Mouse (Mus musculus) liver, embryonic 12.5 days (tissue): ENCODE measurements at regions not wholly inside any gene's neighbourhood (a gene's known extent, or its start where the extent isn't known, plus 50 kb on each side); places are given as distances from the start of the nearest gene placed in this dataset.

Experiments used
- ATAC-seq: fragments of 200-750 bp; cut with Nextera tagmentation; 2 replicates; pipeline ENCODE4 v1.8.0; 2017; ENCODE audit warnings: moderate number of reproducible peaks, mild to moderate bottlenecking, moderate library complexity
- H3K27ac ChIP-seq: fragments of 300-500 bp; sonication (generic); 2 replicates; pipeline ENCODE4 v1.5.1; 2016; ENCODE audit warnings: mild to moderate bottlenecking
- H3K27me3 ChIP-seq: fragments of 300-500 bp; sonication (generic); replicated peaks from 2 replicates; pipeline ENCODE4 v1.6.1; 2016; ENCODE audit warnings: mild to moderate bottlenecking, moderate library complexity
- H3K36me3 ChIP-seq: fragments of 300-500 bp; sonication (generic); 2 replicates; pipeline ENCODE4 v1.6.1; 2016; ENCODE audit warnings: mild to moderate bottlenecking, moderate library complexity
- H3K4me1 ChIP-seq: fragments of 300-500 bp; sonication (generic); 2 replicates; pipeline ENCODE4 v1.6.1; 2016
- H3K4me2 ChIP-seq: fragments of 300-500 bp; sonication (generic); 2 replicates; pipeline ENCODE4 v1.6.1; 2016; ENCODE audit warnings: mild to moderate bottlenecking, moderate library complexity
- H3K4me3 ChIP-seq: fragments of 300-500 bp; sonication (generic); 2 replicates; pipeline ENCODE4 v1.5.1; 2016; ENCODE audit warnings: mild to moderate bottlenecking, moderate library complexity
- H3K9ac ChIP-seq: fragments of 300-500 bp; sonication (generic); 2 replicates; pipeline ENCODE4 v1.6.1; 2016; ENCODE audit warnings: mild to moderate bottlenecking, moderate library complexity
- H3K9me3 ChIP-seq: fragments of 300-500 bp; sonication (generic); replicated peaks from 2 replicates; pipeline ENCODE4 v1.6.1; 2016; ENCODE audit warnings: mild to moderate bottlenecking, moderate library complexity
- WGBS: fragments of 180-500 bp; shearing (Covaris S2); methylation state at CpG from one replicate; pipeline ENCODE4 v1.1.7; 2016; ENCODE audit not compliant: insufficient replicate concordance; 5-methylcytosine and 5-hydroxymethylcytosine counted together

- WGBS: 55% methylated on average over 3 of the region's 3 CpGs
- ATAC-seq: no peak
- Histone ChIP-seq H3K9me3 (no peaks in the 10 kb centered on the region), H3K4me3 (no peak overlapping the region), H3K9ac (no peak overlapping the region), H3K4me2 (no peak overlapping the region), H3K36me3 (no peaks in the 10 kb centered on the region), H3K4me1 (no peaks in the 10 kb centered on the region), H3K27me3 (no peaks in the 10 kb centered on the region), H3K27ac (no peak overlapping the region)
Measured at GRCm38 (mm10) chr11:64610724-64611123, 174.3 kb upstream of the F930015N05Rik start.

GRCm38 (mm10) chr11:64615140-64615539 lies 178.7 kb upstream of the F930015N05Rik start:
- Histone ChIP-seq H3K4me1 (no peaks in the 10 kb centered on the region), H3K27me3 (no peaks in the 10 kb centered on the region), H3K4me2 (no peak overlapping the region), H3K27ac (no peak overlapping the region), H3K4me3 (no peak overlapping the region), H3K9me3 (no peaks in the 10 kb centered on the region), H3K36me3 (no peaks in the 10 kb centered on the region), H3K9ac (no peak overlapping the region)
- 21% methylated on average over 1 of the region's 1 CpGs for WGBS
- no peak for ATAC-seq

GRCm38 (mm10) chr11:64618631-64619385 lies 182.4 kb upstream of the F930015N05Rik start:
- ATAC-seq: no peak

GRCm38 (mm10) chr11:64627180-64627579 lies 190.7 kb upstream of the F930015N05Rik start:
- no peaks in the 10 kb centered on the region for H3K9me3 ChIP-seq
- H3K4me3 ChIP-seq: no peak overlapping the region
- no peaks in the 10 kb centered on the region for H3K4me1 ChIP-seq
- no peak overlapping the region for H3K9ac ChIP-seq
- no peaks in the 10 kb centered on the region for H3K36me3 ChIP-seq
- H3K27ac ChIP-seq: no peak overlapping the region
- ATAC-seq: no peak
- H3K27me3 ChIP-seq: no peaks in the 10 kb centered on the region
- no peak overlapping the region for H3K4me2 ChIP-seq
- WGBS: 67% methylated on average over 7 of the region's 7 CpGs

More at GRCm38 (mm10) chr11:64618631-64619385, 182.4 kb upstream of the F930015N05Rik start:
- H3K27ac ChIP-seq: no peak overlapping the region
- no peaks in the 10 kb centered on the region for H3K36me3 ChIP-seq
- H3K27me3 ChIP-seq: no peaks in the 10 kb centered on the region
- H3K4me2 ChIP-seq: no peak overlapping the region
- H3K9ac ChIP-seq: no peak overlapping the region
- 50% methylated on average over 5 of the region's 5 CpGs for WGBS
- no peaks in the 10 kb centered on the region for H3K9me3 ChIP-seq
- no peak overlapping the region for H3K4me3 ChIP-seq
- H3K4me1 ChIP-seq: no peaks in the 10 kb centered on the region

- no peaks in the 10 kb centered on the region for H3K27me3 ChIP-seq
- no peak overlapping the region for H3K4me3 ChIP-seq
- no peaks in the 10 kb centered on the region for H3K36me3 ChIP-seq
- H3K4me2 ChIP-seq: no peak overlapping the region
- no peaks in the 10 kb centered on the region for H3K9me3 ChIP-seq
- H3K27ac ChIP-seq: no peak overlapping the region
- H3K4me1 ChIP-seq: no peaks in the 10 kb centered on the region
- 67% methylated on average over 4 of the region's 4 CpGs for WGBS
- no peak for ATAC-seq
- no peak overlapping the region for H3K9ac ChIP-seq
Measured at GRCm38 (mm10) chr11:64640947-64641346, 204.5 kb upstream of the F930015N05Rik start.

- no peak overlapping the region for H3K27ac ChIP-seq
- H3K4me3 ChIP-seq: no peak overlapping the region
- no peaks in the 10 kb centered on the region for H3K36me3 ChIP-seq
- no peaks in the 10 kb centered on the region for H3K9me3 ChIP-seq
- 54% methylated on average over 5 of the region's 5 CpGs for WGBS
- no peaks in the 10 kb centered on the region for H3K27me3 ChIP-seq
- H3K4me2 ChIP-seq: no peak overlapping the region
- no peak for ATAC-seq
- no peaks in the 10 kb centered on the region for H3K4me1 ChIP-seq
- no peak overlapping the region for H3K9ac ChIP-seq
Measured at GRCm38 (mm10) chr11:64643171-64643570, 206.7 kb upstream of the F930015N05Rik start.

- no peak overlapping the region for H3K4me2 ChIP-seq
- no peaks in the 10 kb centered on the region for H3K9me3 ChIP-seq
- H3K4me1 ChIP-seq: no peaks in the 10 kb centered on the region
- H3K9ac ChIP-seq: no peak overlapping the region
- H3K27ac ChIP-seq: no peak overlapping the region
- H3K36me3 ChIP-seq: no peaks in the 10 kb centered on the region
- no peak overlapping the region for H3K4me3 ChIP-seq
- H3K27me3 ChIP-seq: no peaks in the 10 kb centered on the region
- 43% methylated on average over 2 of the region's 2 CpGs for WGBS
- no peak for ATAC-seq
Measured at GRCm38 (mm10) chr11:64647938-64648337, 211.5 kb upstream of the F930015N05Rik start.

- Histone ChIP-seq H3K4me2 (no peak overlapping the region), H3K27me3 (no peaks in the 10 kb centered on the region), H3K9me3 (no peaks in the 10 kb centered on the region), H3K4me1 (no peaks in the 10 kb centered on the region), H3K27ac (no peak overlapping the region), H3K36me3 (no peaks in the 10 kb centered on the region), H3K9ac (no peak overlapping the region), H3K4me3 (no peak overlapping the region)
- ATAC-seq: no peak
- WGBS: 70% methylated on average over 10 of the region's 10 CpGs
Measured at GRCm38 (mm10) chr11:64650571-64651282, 214.3 kb upstream of the F930015N05Rik start.

GRCm38 (mm10) chr11:64652811-64653210 lies 216.4 kb upstream of the F930015N05Rik start:
- Histone ChIP-seq H3K9ac (no peak overlapping the region), H3K27ac (no peak overlapping the region), H3K4me2 (no peak overlapping the region), H3K4me3 (no peak overlapping the region), H3K4me1 (no peaks in the 10 kb centered on the region), H3K36me3 (no peaks in the 10 kb centered on the region), H3K9me3 (no peaks in the 10 kb centered on the region), H3K27me3 (no peaks in the 10 kb centered on the region)
- ATAC-seq: no peak

GRCm38 (mm10) chr11:64655162-64655561 lies 218.7 kb upstream of the F930015N05Rik start:
- Histone ChIP-seq H3K36me3 (no peaks in the 10 kb centered on the region), H3K9me3 (no peaks in the 10 kb centered on the region), H3K4me1 (no peaks in the 10 kb centered on the region), H3K4me2 (no peak overlapping the region), H3K4me3 (no peak overlapping the region), H3K9ac (no peak overlapping the region), H3K27me3 (no peaks in the 10 kb centered on the region), H3K27ac (no peak overlapping the region)
- 23% methylated on average over 1 of the region's 1 CpGs for WGBS
- no peak for ATAC-seq

- no peak for ATAC-seq
- no peak overlapping the region for H3K4me3 ChIP-seq
- no peaks in the 10 kb centered on the region for H3K27me3 ChIP-seq
- H3K36me3 ChIP-seq: no peaks in the 10 kb centered on the region
- no peak overlapping the region for H3K9ac ChIP-seq
- H3K4me1 ChIP-seq: no peaks in the 10 kb centered on the region
- H3K4me2 ChIP-seq: no peak overlapping the region
- 50% methylated on average over 6 of the region's 6 CpGs for WGBS
- no peak overlapping the region for H3K27ac ChIP-seq
- no peaks in the 10 kb centered on the region for H3K9me3 ChIP-seq
Measured at GRCm38 (mm10) chr11:64663166-64663565, 226.7 kb upstream of the F930015N05Rik start.

GRCm38 (mm10) chr11:64667010-64667409 lies 230.6 kb upstream of the F930015N05Rik start:
- WGBS: 69% methylated on average over 3 of the region's 3 CpGs

More at GRCm38 (mm10) chr11:64667010-64667409, 230.6 kb upstream of the F930015N05Rik start:
- no peak overlapping the region for H3K9ac ChIP-seq
- no peak for ATAC-seq
- H3K36me3 ChIP-seq: no peaks in the 10 kb centered on the region
- H3K4me1 ChIP-seq: no peaks in the 10 kb centered on the region
- H3K27me3 ChIP-seq: no peaks in the 10 kb centered on the region
- H3K4me2 ChIP-seq: no peak overlapping the region
- no peak overlapping the region for H3K27ac ChIP-seq
- H3K4me3 ChIP-seq: no peak overlapping the region
- no peaks in the 10 kb centered on the region for H3K9me3 ChIP-seq
